Mouse (Mus musculus) C2C12 (cell line): ENCODE results near the gene Tiprl. TPM values are rescaled to one million over a fixed set of nuclear protein-coding genes. Genes with fewer than 3 reads are reported as not detected.
A peak's percentile ranks its signal among the peaks of the same experiment; 100 is the strongest.

Experiments used
- H3K27me3 ChIP-seq: one replicate; pipeline ENCODE4 v1.6.1; 2011; ENCODE audit not compliant: control insufficient read depth, insufficient read depth, insufficient read length
- H3K36me3 ChIP-seq: one replicate; pipeline ENCODE4 v1.6.1; 2011; ENCODE audit not compliant: control insufficient read depth, insufficient read depth
- H3K4me3 ChIP-seq: one replicate; pipeline ENCODE4 v1.5.1; 2011; ENCODE audit warnings: mild to moderate bottlenecking, control low read depth; ENCODE audit not compliant: poor library complexity, insufficient read depth, severe bottlenecking
- H3K79me2 ChIP-seq: one replicate; pipeline ENCODE4 v1.6.1; 2011; ENCODE audit not compliant: control insufficient read depth, insufficient read depth
- H3K79me3 ChIP-seq: one replicate; pipeline ENCODE4 v1.6.1; 2011; ENCODE audit warnings: low read depth, control low read depth
- H3ac ChIP-seq: one replicate; pipeline ENCODE3; 2011; ENCODE audit warnings: low read depth; ENCODE audit not compliant: control insufficient read depth, insufficient read length
- CEBPB ChIP-seq: IDR thresholded peaks from one replicate; pipeline ENCODE4 v1.6.1; 2011; ENCODE audit warnings: low read depth, mild to moderate bottlenecking, control low read depth, moderate library complexity
- CTCF ChIP-seq: IDR thresholded peaks from one replicate; pipeline ENCODE4 v1.5.1; 2011; ENCODE audit not compliant: control insufficient read depth, insufficient read depth, insufficient read length
- FOSL1 ChIP-seq: IDR thresholded peaks from one replicate; pipeline ENCODE4 v1.8.0; 2011; ENCODE audit warnings: mild to moderate bottlenecking, low read length; ENCODE audit not compliant: poor library complexity, insufficient read depth, severe bottlenecking
- MAX ChIP-seq: IDR thresholded peaks from one replicate; pipeline ENCODE4 v1.6.1; 2011; ENCODE audit warnings: mild to moderate bottlenecking, control low read depth
- MYOD1 ChIP-seq: IDR thresholded peaks from one replicate; pipeline ENCODE4 v1.6.1; 2011; ENCODE audit warnings: low read depth; ENCODE audit not compliant: control insufficient read depth, insufficient read length
- MYOG ChIP-seq: IDR thresholded peaks from one replicate; pipeline ENCODE4 v1.6.1; 2011; ENCODE audit not compliant: control insufficient read depth, insufficient read length; ENCODE audit errors: extremely low read depth
- USF1 ChIP-seq: IDR thresholded peaks from one replicate; pipeline ENCODE4 v1.6.1; 2011; ENCODE audit warnings: low read depth, mild to moderate bottlenecking, control low read depth, moderate library complexity
- polyA plus RNA-seq: library from polyadenylated mRNA; unstranded; fragments of >200 nt; fragmentation: generic; extraction: Trizol; gene quantifications from one replicate; pipeline ENCODE4 v1.2.1, GENCODE M21; 2012; ENCODE audit warnings: missing spikeins

The Tiprl gene
- polyA plus RNA-seq, 1 experiment, result 31.3 TPM

GRCm38 (mm10) chr1:165193426-165193825, 43.4 kb downstream of the Tiprl start:
- TF ChIP-seq CEBPB (no peak), USF1 (no peak), CTCF (no peak), MYOG (no peak), MAX (no peak), MYOD1 (no peak), FOSL1 (no peak)
- Histone ChIP-seq H3K4me3 (peak overlapping the region; percentile 51), H3K27me3 (no peaks in the 10 kb centered on the region), H3K79me3 (peaks cover 7% of the 10 kb centered on the region), H3ac (peak overlapping the region; percentile 74), H3K36me3 (no peaks in the 10 kb centered on the region), H3K79me2 (peaks cover 13% of the 10 kb centered on the region)

- H3K4me3 ChIP-seq, result peak overlapping the region; percentile 18
Measured at GRCm38 (mm10) chr1:165192714-165193264, 44.0 kb downstream of the Tiprl start.

GRCm38 (mm10) chr1:165192102-165192501, 44.7 kb downstream of the Tiprl start:
- H3K4me3 ChIP-seq, result peak overlapping the region; percentile 18
- H3K36me3 ChIP-seq, result no peaks in the 10 kb centered on the region
- H3K27me3 ChIP-seq, result no peaks in the 10 kb centered on the region
- no peak overlapping the region for H3ac ChIP-seq
- TF ChIP-seq MYOD1 (no peak), CEBPB (no peak)
- H3K79me2 ChIP-seq, result peaks cover 13% of the 10 kb centered on the region
- peaks cover 7% of the 10 kb centered on the region for H3K79me3 ChIP-seq

More at GRCm38 (mm10) chr1:165192714-165193264, 44.0 kb downstream of the Tiprl start:
- H3K79me2 ChIP-seq, result peaks cover 13% of the 10 kb centered on the region
- H3K27me3 ChIP-seq, result no peaks in the 10 kb centered on the region
- TF ChIP-seq MYOD1 (no peak), MAX (no peak), MYOG (no peak), USF1 (no peak), CTCF (no peak), CEBPB (no peak), FOSL1 (no peak)
- H3ac ChIP-seq, result no peak overlapping the region
- H3K79me3 ChIP-seq, result peaks cover 7% of the 10 kb centered on the region
- H3K36me3 ChIP-seq, result no peaks in the 10 kb centered on the region

GRCm38 (mm10) chr1:165191611-165192010, 45.2 kb downstream of the Tiprl start:
- H3K27me3 ChIP-seq, result no peaks in the 10 kb centered on the region
- no peak overlapping the region for H3ac ChIP-seq
- peaks cover 13% of the 10 kb centered on the region for H3K79me2 ChIP-seq
- no peaks in the 10 kb centered on the region for H3K36me3 ChIP-seq
- peaks cover 7% of the 10 kb centered on the region for H3K79me3 ChIP-seq
- H3K4me3 ChIP-seq, result no peak overlapping the region
- TF ChIP-seq CEBPB (no peak), MAX (no peak), MYOG (no peak), CTCF (no peak), USF1 (no peak), FOSL1 (no peak), MYOD1 (no peak)

GRCm38 (mm10) chr1:165190571-165191273, 46.1 kb downstream of the Tiprl start:
- peaks cover 13% of the 10 kb centered on the region for H3K79me2 ChIP-seq
- peak; percentile 89 for TF ChIP-seq MYOD1
- no peak for TF ChIP-seq USF1
- H3K79me3 ChIP-seq, result peaks cover 7% of the 10 kb centered on the region
- H3K4me3 ChIP-seq, result no peak overlapping the region
- no peaks in the 10 kb centered on the region for H3K36me3 ChIP-seq
- H3K27me3 ChIP-seq, result no peaks in the 10 kb centered on the region
- no peak overlapping the region for H3ac ChIP-seq

GRCm38 (mm10) chr1:165190068-165190467, 46.7 kb downstream of the Tiprl start:
- TF ChIP-seq USF1, result no peak
- peak; percentile 56 for TF ChIP-seq MYOD1
- H3K79me3 ChIP-seq, result peaks cover 7% of the 10 kb centered on the region
- H3ac ChIP-seq, result no peak overlapping the region
- peaks cover 13% of the 10 kb centered on the region for H3K79me2 ChIP-seq
- no peak overlapping the region for H3K4me3 ChIP-seq
- H3K36me3 ChIP-seq, result no peaks in the 10 kb centered on the region
- no peaks in the 10 kb centered on the region for H3K27me3 ChIP-seq
